22 mouse cellular contexts compared by ENCODE assay signal in genomic region chr7:112332426-112332825, GRCm38 (mm10).
DNase-seq lines count a peak whose midpoint lies in the region; ATAC-seq and TF ChIP-seq lines count a peak whose summit lies in the region.
"Had no signal": no experiment of that assay in that cellular context is flagged by ENCODE, and none has a peak within 500 bp of the region (broad histone marks: within the 10 kb centered on the region; RNA-seq: fewer than 3 reads in every experiment).

No protein-coding gene starts in this region.

- H3K79me2 ChIP-seq in myocyte (ENCODE audit: control insufficient read depth, insufficient read depth), result no peaks in the 10 kb centered on the region

- no peaks in the 10 kb centered on the region for H3K27me3 ChIP-seq in heart, embryonic 16.5 days (ENCODE audit: control insufficient read depth, insufficient read depth, low read length)
- H3K27me3 ChIP-seq in myocyte (ENCODE audit: control insufficient read depth, insufficient read depth, insufficient read length), result no peaks in the 10 kb centered on the region
- H3K27me3 ChIP-seq: forebrain, embryonic 15.5 days; heart, embryonic 12.5 days; liver, embryonic 15.5 days; stomach, embryonic 15.5 days had no signal

- DNase-seq in heart, postnatal 36 days, result no peak
- DNase-seq in 416B (ENCODE audit: low read depth) (peak; percentile 12), NIH3T3 (ENCODE audit: low read depth) (peak; percentile 70)
- DNase-seq in frontal cortex, postnatal 25 days (ENCODE audit: low spot score in 2 of 2), result no peak
- DNase-seq: adrenal gland, postnatal 14 days; cerebellum, adult 9-10 months; layer of hippocampus, postnatal 36 days; midbrain, embryonic 14.5 days; right cerebral cortex, postnatal 25 days; thymus, adult 18-20 months had no signal

- WGBS in heart, embryonic 16.5 days, result 57% methylated on average over 5 of the region's 5 CpGs

- intact Hi-C loops in heart, postnatal 36 days (cut with DNase I), result no loop called here

- no peaks in the 10 kb centered on the region for H3K9me3 ChIP-seq in heart, embryonic 16.5 days (replicated peaks; ENCODE audit: control insufficient read depth, low read length)
- H3K9me3 ChIP-seq: embryonic facial prominence, embryonic 12.5 days; forebrain, embryonic 15.5 days; heart, embryonic 12.5 days; hindbrain, embryonic 10.5 days; limb, embryonic 15.5 days; liver, embryonic 15.5 days; megakaryocyte, embryonic 14.5 days; stomach, embryonic 15.5 days had no signal

- peaks cover 22% of the 10 kb centered on the region for H3K4me1 ChIP-seq in heart, embryonic 16.5 days (ENCODE audit: control insufficient read depth, insufficient read depth, low read length)
- H3K4me1 ChIP-seq: forebrain, embryonic 15.5 days; liver, embryonic 15.5 days; megakaryocyte, embryonic 14.5 days had no signal

- ATAC-seq in heart, embryonic 16.5 days (replicated peaks; ENCODE audit: extremely low read depth, insufficient read depth, low FRiP score), result no peak
- ATAC-seq in inflammation-experienced regulatory T-cells, adult 6 months, result no peak
- ATAC-seq: forebrain, embryonic 15.5 days had no signal

- no peak for TF ChIP-seq POLR2A in myocyte (IDR thresholded peaks at IDR 0.05; ENCODE audit: insufficient read length, low read depth)

- H3K36me3 ChIP-seq in heart, embryonic 16.5 days (ENCODE audit: control insufficient read depth, insufficient read depth), result peaks cover 70% of the 10 kb centered on the region
- H3K36me3 ChIP-seq in myocyte (ENCODE audit: control insufficient read depth, insufficient read depth), result peaks cover 21% of the 10 kb centered on the region
- H3K36me3 ChIP-seq: embryonic facial prominence, embryonic 12.5 days; forebrain, embryonic 15.5 days; hindbrain, embryonic 10.5 days; limb, embryonic 15.5 days; liver, embryonic 15.5 days; stomach, embryonic 15.5 days had no signal

- no peak overlapping the region for H3K9ac ChIP-seq in heart, embryonic 16.5 days (ENCODE audit: low read length)
- H3K9ac ChIP-seq: embryonic facial prominence, embryonic 12.5 days; forebrain, embryonic 15.5 days; heart, embryonic 12.5 days; limb, embryonic 15.5 days; liver, embryonic 15.5 days; stomach, embryonic 15.5 days had no signal

- peak overlapping the region; percentile 20; the same call in 1 of the 2 replicates for H3K27ac ChIP-seq in heart, embryonic 16.5 days (ENCODE audit: low read length)
- H3K27ac ChIP-seq: embryonic facial prominence, embryonic 12.5 days; forebrain, embryonic 15.5 days; hindbrain, embryonic 10.5 days; kidney, postnatal 0 days; limb, embryonic 15.5 days; liver, embryonic 15.5 days; stomach, embryonic 15.5 days had no signal

- H3K4me3 ChIP-seq in heart, embryonic 16.5 days (ENCODE audit: low read length), result no peak overlapping the region
- H3K4me3 ChIP-seq in myocyte, result no peak overlapping the region
- H3K4me3 ChIP-seq: embryonic facial prominence, embryonic 12.5 days; forebrain, embryonic 15.5 days; heart, embryonic 12.5 days; hindbrain, embryonic 10.5 days; limb, embryonic 15.5 days; liver, embryonic 15.5 days; megakaryocyte, embryonic 14.5 days; stomach, embryonic 15.5 days had no signal

- no peak overlapping the region for H3ac ChIP-seq in myocyte (ENCODE audit: control insufficient read depth, insufficient read length)

- no peak overlapping the region for H3K4me2 ChIP-seq in heart, embryonic 16.5 days (ENCODE audit: low read depth, low read length)
- peak overlapping the region; percentile 57 for H3K4me2 ChIP-seq in myocyte (ENCODE audit: low read depth)
- H3K4me2 ChIP-seq: embryonic facial prominence, embryonic 12.5 days; forebrain, embryonic 15.5 days; heart, embryonic 12.5 days; limb, embryonic 15.5 days; liver, embryonic 15.5 days; stomach, embryonic 15.5 days had no signal

TF ChIP-seq in myocyte, 11 proteins besides CTCF, POLR2A, EP300 and RAD21:
- TF ChIP-seq MYOD1 (IDR thresholded peaks at IDR 0.05; ENCODE audit: control insufficient read depth in 1 of 3, insufficient read length in 2 of 3, low read depth in 2 of 3) (no peak), POLR2AphosphoS2 (IDR thresholded peaks at IDR 0.05; ENCODE audit: insufficient read length, low read depth) (no peak), CEBPB (IDR thresholded peaks at IDR 0.05; ENCODE audit: insufficient read depth, poor library complexity, severe bottlenecking) (no peak), SRF (IDR thresholded peaks at IDR 0.05; ENCODE audit: control insufficient read depth, insufficient read length, low read depth) (no peak), MYOG (IDR thresholded peaks at IDR 0.05; ENCODE audit: control insufficient read depth in 1 of 3, insufficient read depth in 1 of 3, insufficient read length in 2 of 3, low read depth in 2 of 3) (peak in 1 of 3 experiments; percentile 24)
TF ChIP-seq in myocyte: peak in this region for 1.

Comparison
In these comparisons a context has a peak if more than half of its experiments do, and no peak if none do; other contexts are left out.
1. DNase-seq: peak in 416B (single experiment) and NIH3T3 (single experiment); none in heart, postnatal 36 days (0 of 2) and frontal cortex, postnatal 25 days (0 of 2).